Mouse (Mus musculus): ENCODE data around the gene Polr3e.
"Not testable (repeated sequence)": the region's sequence is repeated elsewhere in the genome, so short reads cannot be mapped to it uniquely, and the experiment has no call there.

The Polr3e gene

GRCm38 (mm10) chr7:120917592-120918461, at the start of gene Polr3e:
Polr3e (plus strand) TSS chr7:120917744.
- peak; percentile 98 to 99 for DNase-seq

- DNase-seq = no peak
Measured at GRCm38 (mm10) chr7:120869883-120870282, 47.7 kb upstream of the Polr3e start.

GRCm38 (mm10) chr7:120870431-120871008, 47.0 kb upstream of the Polr3e start:
- DNase-seq = no peak

- DNase-seq = peak in 1 of 2 experiments; percentile 19
Measured at GRCm38 (mm10) chr7:120873083-120873482, 44.5 kb upstream of the Polr3e start.

GRCm38 (mm10) chr7:120874021-120874420, 43.5 kb upstream of the Polr3e start:
- DNase-seq = no peak

- DNase-seq = no peak
Measured at GRCm38 (mm10) chr7:120874764-120875539, 42.6 kb upstream of the Polr3e start.

- no peak for DNase-seq
Measured at GRCm38 (mm10) chr7:120875540-120876388, 41.8 kb upstream of the Polr3e start.

- DNase-seq = no peak
Measured at GRCm38 (mm10) chr7:120878271-120878670, 39.3 kb upstream of the Polr3e start.

- DNase-seq = no peak
Measured at GRCm38 (mm10) chr7:120879972-120880371, 37.6 kb upstream of the Polr3e start.

GRCm38 (mm10) chr7:120880770-120881169, 36.8 kb upstream of the Polr3e start:
- DNase-seq = no peak

GRCm38 (mm10) chr7:120881451-120881850, 36.1 kb upstream of the Polr3e start:
- DNase-seq = no peak

GRCm38 (mm10) chr7:120882674-120883073, 34.9 kb upstream of the Polr3e start:
- no peak for DNase-seq

GRCm38 (mm10) chr7:120883523-120884290, 33.8 kb upstream of the Polr3e start:
- DNase-seq = no peak

GRCm38 (mm10) chr7:120884746-120885145, 32.8 kb upstream of the Polr3e start:
- DNase-seq = no peak

GRCm38 (mm10) chr7:120893123-120893522, 24.4 kb upstream of the Polr3e start:
- DNase-seq = no peak

GRCm38 (mm10) chr7:120897054-120897453, 20.5 kb upstream of the Polr3e start:
- DNase-seq = no peak

- DNase-seq = no peak
Measured at GRCm38 (mm10) chr7:120897711-120898335, 19.7 kb upstream of the Polr3e start.

GRCm38 (mm10) chr7:120900191-120900590, 17.4 kb upstream of the Polr3e start:
- no peak for DNase-seq

GRCm38 (mm10) chr7:120901701-120902100, 15.8 kb upstream of the Polr3e start:
- no peak for DNase-seq

- DNase-seq = no peak
Measured at GRCm38 (mm10) chr7:120902931-120903330, 14.6 kb upstream of the Polr3e start.

- not testable (repeated sequence) for DNase-seq
Measured at GRCm38 (mm10) chr7:120910172-120910571, 7.4 kb upstream of the Polr3e start.
